10 mouse cellular contexts compared by ENCODE assay signal in genomic region chr5:67096378-67096771, GRCm38 (mm10). TPM values are rescaled to one million over a fixed set of nuclear protein-coding genes. Genes with fewer than 3 reads are reported as not detected.
A peak's percentile ranks its signal among the peaks of the same experiment; 100 is the strongest.
DNase-seq lines count a peak whose midpoint lies in the region; ATAC-seq lines count a peak whose summit lies in the region.
"Had no signal": no experiment of that assay in that cellular context is flagged by ENCODE, and none has a peak within 500 bp of the region (broad histone marks: within the 10 kb centered on the region; RNA-seq: fewer than 3 reads in every experiment).

No protein-coding gene starts in this region.

- H3K9me3 ChIP-seq in embryonic facial prominence, embryonic 14.5 days (ENCODE audit: control insufficient read depth, low read length), result no peaks in the 10 kb centered on the region
- no peaks in the 10 kb centered on the region for H3K9me3 ChIP-seq in intestine, embryonic 15.5 days

- H3K4me1 ChIP-seq in embryonic facial prominence, embryonic 14.5 days (ENCODE audit: control insufficient read depth, insufficient read depth, low read length), result peaks cover 5% of the 10 kb centered on the region; the same call in 1 of the 2 replicates
- H3K4me1 ChIP-seq in intestine, embryonic 15.5 days (replicated peaks), result peaks cover 6% of the 10 kb centered on the region

- H3K27ac ChIP-seq in embryonic facial prominence, embryonic 14.5 days (replicated peaks; ENCODE audit: low read depth, low read length), result no peak overlapping the region
- H3K27ac ChIP-seq in intestine, embryonic 15.5 days, result peak overlapping the region; percentile 48; the same call in 1 of the 2 replicates

- 0% methylated on average over 9 of the region's 28 CpGs for WGBS in embryonic facial prominence, embryonic 14.5 days
- WGBS in intestine, embryonic 15.5 days, result under 1% methylated on average over 28 of the region's 28 CpGs

- H3K4me3 ChIP-seq in embryonic facial prominence, embryonic 14.5 days (ENCODE audit: low read depth, low read length), result peak overlapping the region; percentile 30
- peak overlapping the region; percentile 35 for H3K4me3 ChIP-seq in intestine, embryonic 15.5 days (replicated peaks)

- H3K9ac ChIP-seq in embryonic facial prominence, embryonic 14.5 days (ENCODE audit: low read depth, low read length), result no peak overlapping the region
- H3K9ac ChIP-seq in intestine, embryonic 15.5 days, result no peak overlapping the region

- no peak for ATAC-seq in embryonic facial prominence, embryonic 14.5 days (ENCODE audit: low read depth)
- ATAC-seq in intestine, embryonic 15.5 days, result no peak
- ATAC-seq: Patski had no signal

- DNase-seq in lung, adult 18-20 months, result peak; percentile 13 to 25
- DNase-seq in lung, postnatal 36 days, result no peak
- peak; percentile 18 for DNase-seq in embryonic facial prominence, embryonic 14.5 days (ENCODE audit: low spot score)
- peak; percentile 22 to 27 for DNase-seq in lung, postnatal 4 days
- no peak for DNase-seq in B cell, adult 2 months
- no peak for DNase-seq in thymus, postnatal 14 days
- no peak for DNase-seq in right cerebral cortex, adult 18-20 months

- no peaks in the 10 kb centered on the region for H3K36me3 ChIP-seq in embryonic facial prominence, embryonic 14.5 days (ENCODE audit: control insufficient read depth, insufficient read depth, low read length)
- H3K36me3 ChIP-seq in intestine, embryonic 15.5 days, result no peaks in the 10 kb centered on the region

- peak overlapping the region; percentile 52 for H3K4me2 ChIP-seq in embryonic facial prominence, embryonic 14.5 days (ENCODE audit: low read depth, low read length)
- H3K4me2 ChIP-seq in intestine, embryonic 15.5 days (replicated peaks), result peak overlapping the region; percentile 61

- peaks cover 97% of the 10 kb centered on the region for H3K27me3 ChIP-seq in embryonic facial prominence, embryonic 14.5 days (replicated peaks; ENCODE audit: control insufficient read depth, insufficient read depth, low read length)
- peaks cover 84% of the 10 kb centered on the region for H3K27me3 ChIP-seq in intestine, embryonic 15.5 days (replicated peaks)

RNA-seq across cellular contexts. Expression of gene Phox2b, which starts 2.7 kb away (rescaled TPM):
- polyA plus RNA-seq in embryonic facial prominence, embryonic 14.5 days (2014; fragmentation: Nextera tagmentation; extraction: Ambion mirVana), result 1.8 and 2.4 TPM in 2 replicates
- 24.1 and 27.7 TPM in 2 replicates for polyA plus RNA-seq in intestine, embryonic 15.5 days (2015; fragmentation: Nextera tagmentation; extraction: Ambion mirVana)
- polyA plus RNA-seq: gonadal fat pad, adult 2 months; Patski had no signal

Comparison
In these comparisons a context has a peak if more than half of its experiments do, and no peak if none do; other contexts are left out.
1. DNase-seq: peak in lung, adult 18-20 months (2 of 2), embryonic facial prominence, embryonic 14.5 days (single experiment) and lung, postnatal 4 days (2 of 2); none in lung, postnatal 36 days (single experiment), B cell, adult 2 months (0 of 2), thymus, postnatal 14 days (single experiment) and right cerebral cortex, adult 18-20 months (single experiment).